Mouse (Mus musculus): ENCODE data around the gene Zfp330.

- no peak for TF ChIP-seq CTCF (IDR thresholded peaks at IDR 0.05; ENCODE audit: low read depth, low read length)
- TF ChIP-seq POLR2A (IDR thresholded peaks at IDR 0.05; ENCODE audit: extremely low read depth, insufficient read depth, low read length) = no peak
These were observed 522 bp upstream of the Zfp330 start for GRCm38 (mm10) chr8:82774482-82774881.

Measured in liver, adult 2 months (tissue).